In genomic region chr11:54764026-54764425, GRCm38 (mm10) we compare ENCODE assay signal across 16 mouse cellular contexts. TPM values are rescaled to one million over a fixed set of nuclear protein-coding genes. Genes with fewer than 3 reads are reported as not detected.
DNase-seq lines count a peak whose midpoint lies in the region; ATAC-seq lines count a peak whose summit lies in the region.
"Had no signal": no experiment of that assay in that cellular context is flagged by ENCODE, and none has a peak within 500 bp of the region (broad histone marks: within the 10 kb centered on the region; RNA-seq: fewer than 3 reads in every experiment).

No protein-coding gene starts in this region.

- no peak overlapping the region for H3K4me2 ChIP-seq in midbrain, embryonic 12.5 days (replicated peaks)
- no peak overlapping the region for H3K4me2 ChIP-seq in midbrain, embryonic 11.5 days
- H3K4me2 ChIP-seq: embryonic facial prominence, embryonic 13.5 days; lung, embryonic 14.5 days had no signal

- H3K9ac ChIP-seq in midbrain, embryonic 12.5 days (replicated peaks), result no peak overlapping the region
- no peak overlapping the region for H3K9ac ChIP-seq in midbrain, embryonic 11.5 days (ENCODE audit: low read length)
- H3K9ac ChIP-seq: embryonic facial prominence, embryonic 13.5 days; lung, embryonic 14.5 days had no signal

- 80% methylated on average over 3 of the region's 3 CpGs for WGBS in midbrain, embryonic 12.5 days
- WGBS in midbrain, embryonic 11.5 days, result 66% methylated on average over 3 of the region's 3 CpGs

- no peak for ATAC-seq in midbrain, embryonic 12.5 days (ENCODE audit: low FRiP score, low read depth)
- ATAC-seq in midbrain, embryonic 11.5 days (ENCODE audit: low FRiP score), result no peak
- ATAC-seq: hindbrain, embryonic 16.5 days had no signal

- no peak for DNase-seq in midbrain, embryonic 11.5 days (ENCODE audit: low spot score, missing footprints)
- DNase-seq in T-cell, adult 2 months (ENCODE audit: low spot score), result peak; percentile 78
- peak; percentile 66 to 75 for DNase-seq in spleen, postnatal 36 days (ENCODE audit: low spot score in 2 of 2)
- peak; percentile 72 for DNase-seq in thymus, postnatal 4 days
- no peak for DNase-seq in lung, postnatal 10 days
- no peak for DNase-seq in cerebellum, adult 18-20 months
- DNase-seq in left cerebral cortex, postnatal 36 days (ENCODE audit: low spot score in 2 of 2), result no peak
- DNase-seq: adrenal gland, postnatal 10 days; cerebellum, postnatal 36 days; lung, embryonic 14.5 days had no signal

- H3K36me3 ChIP-seq in midbrain, embryonic 12.5 days, result no peaks in the 10 kb centered on the region
- H3K36me3 ChIP-seq in midbrain, embryonic 11.5 days (ENCODE audit: control insufficient read depth, insufficient read depth, low read length), result no peaks in the 10 kb centered on the region
- H3K36me3 ChIP-seq: embryonic facial prominence, embryonic 13.5 days had no signal

- H3K4me1 ChIP-seq in midbrain, embryonic 12.5 days, result peaks cover 42% of the 10 kb centered on the region
- H3K4me1 ChIP-seq in midbrain, embryonic 11.5 days (ENCODE audit: control insufficient read depth, insufficient read depth, low read length), result peaks cover 22% of the 10 kb centered on the region

- 0 out of 2 replicates have a peak overlapping the region, but pooled peaks have one; percentile 25 for H3K27ac ChIP-seq in midbrain, embryonic 12.5 days (replicated peaks)
- no peak overlapping the region for H3K27ac ChIP-seq in midbrain, embryonic 11.5 days (ENCODE audit: low read depth, low read length)
- H3K27ac ChIP-seq: embryonic facial prominence, embryonic 13.5 days; forebrain, embryonic 10.5 days; layer of hippocampus, adult 2 months had no signal

- no peak overlapping the region for H3K4me3 ChIP-seq in midbrain, embryonic 12.5 days
- no peak overlapping the region for H3K4me3 ChIP-seq in midbrain, embryonic 11.5 days (ENCODE audit: low read depth, low read length)
- H3K4me3 ChIP-seq: embryonic facial prominence, embryonic 13.5 days; forebrain, embryonic 10.5 days; layer of hippocampus, adult 2 months; myocyte had no signal

- no peaks in the 10 kb centered on the region for H3K27me3 ChIP-seq in midbrain, embryonic 12.5 days
- H3K27me3 ChIP-seq in midbrain, embryonic 11.5 days (ENCODE audit: control insufficient read depth, insufficient read depth, low read length), result no peaks in the 10 kb centered on the region
- H3K27me3 ChIP-seq: embryonic facial prominence, embryonic 13.5 days had no signal

- intact Hi-C loops in left cerebral cortex, postnatal 36 days (cut with DNase I), result no loop called here

- H3K9me3 ChIP-seq in midbrain, embryonic 12.5 days, result no peaks in the 10 kb centered on the region
- H3K9me3 ChIP-seq in midbrain, embryonic 11.5 days (ENCODE audit: control insufficient read depth, low read length), result no peaks in the 10 kb centered on the region
- H3K9me3 ChIP-seq: embryonic facial prominence, embryonic 13.5 days; forebrain, embryonic 10.5 days had no signal

RNA-seq across cellular contexts. Expression of gene Cdc42se2, which starts 23.4 kb away (rescaled TPM):
- polyA plus RNA-seq in midbrain, embryonic 12.5 days (2016; fragmentation: Nextera tagmentation; extraction: Ambion mirVana), result 251 and 254 TPM in 2 replicates
- polyA plus RNA-seq in midbrain, embryonic 11.5 days (2014; fragmentation: Nextera tagmentation; extraction: Ambion mirVana), result 259 and 281 TPM in 2 replicates
- 100 to 1,000 TPM; 130 to 148 TPM for total RNA-seq in left cerebral cortex, postnatal 36 days (2021)

Comparison
In these comparisons a context has a peak if more than half of its experiments do, and no peak if none do; other contexts are left out.
1. DNase-seq: peak in T-cell, adult 2 months (single experiment), spleen, postnatal 36 days (2 of 2) and thymus, postnatal 4 days (single experiment); none in midbrain, embryonic 11.5 days (single experiment), lung, postnatal 10 days (single experiment), cerebellum, adult 18-20 months (0 of 2) and left cerebral cortex, postnatal 36 days (0 of 2).